Mouse (Mus musculus) inflammation-experienced regulatory T-cells (primary cell): ENCODE measurements around the gene Olfr228. TPM values are rescaled to one million over a fixed set of nuclear protein-coding genes. Genes with fewer than 3 reads are reported as not detected.

Experiments
- polyA plus RNA-seq, 2 experiments: library from polyadenylated mRNA; unstranded; fragments of 100-300 nt; shearing (Covaris generic); gene quantifications; one replicate each; pipeline ENCODE4 v1.2.1; 2017

Gene Olfr228
- not detected for polyA plus RNA-seq

DNA sequence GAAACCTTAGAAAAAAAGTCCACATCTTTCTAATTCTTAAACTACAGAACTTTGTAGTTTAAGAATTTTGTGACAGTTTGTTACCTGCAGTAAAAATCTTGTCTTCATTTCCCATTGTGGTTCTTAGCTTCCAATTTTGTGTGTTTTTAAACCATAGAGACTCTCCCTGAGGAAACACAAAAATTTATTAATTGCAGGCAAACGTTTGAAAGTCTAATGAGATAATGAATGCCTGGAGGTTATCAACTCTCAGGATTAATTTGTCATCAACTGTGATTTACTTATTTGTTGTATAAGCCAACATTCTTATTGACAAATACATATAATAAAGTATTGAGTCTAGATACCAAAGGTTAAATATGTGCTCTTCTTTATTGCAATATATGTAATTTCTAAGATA lies at the start of gene Olfr228:
Olfr228 (minus strand) TSS at position 101 of the 400 bp plus-strand sequence.

DNA sequence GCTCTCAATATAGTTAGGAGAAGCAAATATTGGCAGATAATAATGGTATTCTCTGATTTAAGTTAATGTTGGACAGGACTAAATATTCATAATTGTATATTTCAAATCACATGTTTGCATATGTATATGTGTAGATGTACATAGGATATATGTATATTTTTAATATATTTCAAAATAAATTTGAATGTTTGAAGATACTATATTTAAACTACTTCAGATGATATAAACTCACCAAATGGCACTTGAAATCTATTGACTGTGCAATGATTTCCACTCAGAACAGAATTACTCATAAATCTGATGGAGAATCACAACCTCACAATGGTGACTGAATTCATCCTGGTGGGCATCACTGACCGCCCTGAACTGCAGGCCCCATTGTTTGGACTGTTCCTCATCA lies 21.0 kb upstream of the Olfr228 start, which contains the start of gene Olfr1076:
Olfr1076 (plus strand) TSS at position 301 of the 400 bp plus-strand sequence.

DNA sequence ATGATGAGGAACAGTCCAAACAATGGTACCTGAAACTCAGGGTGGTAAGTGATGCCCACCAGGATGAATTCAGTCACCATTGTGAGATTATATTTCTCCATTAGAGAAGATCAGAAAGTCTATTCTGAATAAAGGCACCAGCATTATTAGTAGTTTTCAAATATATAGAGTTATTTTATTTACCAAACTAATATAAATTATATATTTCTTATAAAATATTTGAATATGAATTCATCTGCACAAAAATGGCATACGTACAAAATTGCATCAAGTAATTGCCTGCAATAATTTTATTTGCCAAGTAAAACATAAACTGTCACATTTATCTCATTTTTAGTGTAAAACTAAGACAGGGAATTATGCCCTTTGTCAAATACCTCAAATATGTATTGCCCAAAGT lies 31.0 kb downstream of the Olfr228 start, which contains the start of gene Olfr1066:
Olfr1066 (minus strand) TSS at position 101 of the 400 bp plus-strand sequence.

DNA sequence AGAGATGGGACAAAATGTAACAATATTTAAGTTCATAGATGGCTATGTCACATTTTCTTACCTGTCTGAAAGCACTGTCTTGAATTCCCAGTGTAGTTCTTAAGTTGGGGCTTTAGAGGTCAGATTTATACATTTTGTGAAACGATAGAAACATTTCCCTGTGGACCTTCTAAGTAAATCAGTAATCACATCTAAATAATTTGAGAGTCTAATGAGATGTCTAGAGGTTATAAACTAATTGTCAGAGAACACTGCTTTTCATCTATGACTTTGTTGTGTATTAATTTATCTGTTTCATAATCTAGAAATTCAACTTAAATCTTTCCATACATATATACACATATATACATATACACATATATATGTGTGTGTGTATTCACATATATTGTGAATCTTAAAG lies 36.7 kb downstream of the Olfr228 start, which contains the start of gene Olfr1065:
Olfr1065 (minus strand) TSS at position 101 of the 400 bp plus-strand sequence.

Other genes starting within 250 kb of the Olfr228 start
- gene Olfr1048, start 247.1 kb downstream of the Olfr228 start, polyA plus RNA-seq = not detected
- gene Olfr1049, start 229.1 kb downstream of the Olfr228 start, polyA plus RNA-seq = under 1 TPM in 1 of 2 experiments, not detected in 1; 0.64 TPM
- gene Olfr1051, start 208.3 kb downstream of the Olfr228 start, polyA plus RNA-seq = not detected
- gene Olfr1052, start 194.9 kb downstream of the Olfr228 start, polyA plus RNA-seq = under 1 TPM in 1 of 2 experiments, not detected in 1; 0.20 TPM
- gene Olfr1053, start 172.1 kb downstream of the Olfr228 start, polyA plus RNA-seq = not detected
- not detected for gene Olfr1054, start 152.0 kb downstream of the Olfr228 start, polyA plus RNA-seq
- not detected for gene Olfr1055, start 137.1 kb downstream of the Olfr228 start, polyA plus RNA-seq
- gene Olfr1056, start 124.9 kb downstream of the Olfr228 start, polyA plus RNA-seq = not detected
- gene Olfr1057, start 109.0 kb downstream of the Olfr228 start, polyA plus RNA-seq = not detected
- not detected for gene Olfr1058, start 98.8 kb downstream of the Olfr228 start, polyA plus RNA-seq
- not detected for gene Olfr1061, start 73.3 kb downstream of the Olfr228 start, polyA plus RNA-seq
- gene Olfr1062, start 60.6 kb downstream of the Olfr228 start, polyA plus RNA-seq = under 1 TPM; 0.10 to 0.16 TPM
- not detected for gene Olfr1065, start 36.8 kb downstream of the Olfr228 start, polyA plus RNA-seq
- gene Olfr1066, start 31.1 kb downstream of the Olfr228 start, polyA plus RNA-seq = not detected
- not detected for gene Olfr1076, start 21.1 kb upstream of the Olfr228 start, polyA plus RNA-seq
- gene Olfr1079, start 55.1 kb upstream of the Olfr228 start, polyA plus RNA-seq = not detected
- not detected for gene Olfr1080, start 70.8 kb upstream of the Olfr228 start, polyA plus RNA-seq
- 1 to 10 TPM in 1 of 2 experiments, not detected in 1; 2.6 TPM for gene Olfr1082, start 111.6 kb upstream of the Olfr228 start, polyA plus RNA-seq
- not detected for gene Olfr1084, start 152.3 kb upstream of the Olfr228 start, polyA plus RNA-seq
- not detected for gene Olfr1085, start 174.6 kb upstream of the Olfr228 start, polyA plus RNA-seq
- gene Olfr1086, start 192.7 kb upstream of the Olfr228 start, polyA plus RNA-seq = under 1 TPM in 1 of 2 experiments, not detected in 1; 0.40 TPM
- under 1 TPM in 1 of 2 experiments, not detected in 1; 0.28 TPM for gene Olfr1087, start 211.0 kb upstream of the Olfr228 start, polyA plus RNA-seq
- not detected for gene Olfr1089, start 246.3 kb upstream of the Olfr228 start, polyA plus RNA-seq